In genomic region chr9:101495768-101496167, GRCm38 (mm10) we compare ENCODE assay signal across 13 mouse cellular contexts.
A peak's percentile ranks its signal among the peaks of the same experiment; 100 is the strongest.
DNase-seq lines count a peak whose midpoint lies in the region; ATAC-seq and TF ChIP-seq lines count a peak whose summit lies in the region.
"Had no signal": no experiment of that assay in that cellular context is flagged by ENCODE, and none has a peak within 500 bp of the region (broad histone marks: within the 10 kb centered on the region; RNA-seq: fewer than 3 reads in every experiment).

No protein-coding gene starts in this region.

- DNase-seq in midbrain, embryonic 14.5 days, result peak; percentile 46
- no peak for DNase-seq in midbrain, embryonic 10.5 days (ENCODE audit: low spot score)
- DNase-seq in layer of hippocampus, adult 8-10 months (ENCODE audit: low spot score in 2 of 2), result peak; percentile 24 to 36
- DNase-seq in right cerebral cortex, postnatal 4 days, result peak; percentile 15
- DNase-seq in gastrocnemius, adult 2 months, result no peak
- DNase-seq: embryo, embryonic 11 days; kidney, postnatal 36 days; lung, postnatal 36 days had no signal

- 42% methylated on average over 6 of the region's 6 CpGs for WGBS in forebrain, embryonic 13.5 days
- WGBS in forebrain, embryonic 12.5 days, result 67% methylated on average over 6 of the region's 6 CpGs
- WGBS in midbrain, embryonic 14.5 days, result 55% methylated on average over 6 of the region's 6 CpGs
- WGBS in midbrain, embryonic 10.5 days, result 89% methylated on average over 6 of the region's 6 CpGs

- intact Hi-C loops in gastrocnemius, adult 2 months (cut with DNase I), result no loop called here

- H3K9me3 ChIP-seq in forebrain, embryonic 13.5 days (replicated peaks), result no peaks in the 10 kb centered on the region
- H3K9me3 ChIP-seq in forebrain, embryonic 12.5 days, result no peaks in the 10 kb centered on the region
- H3K9me3 ChIP-seq in midbrain, embryonic 14.5 days (ENCODE audit: control insufficient read depth, low read length), result no peaks in the 10 kb centered on the region
- no peaks in the 10 kb centered on the region for H3K9me3 ChIP-seq in midbrain, embryonic 10.5 days (replicated peaks)
- H3K9me3 ChIP-seq: stomach, embryonic 15.5 days had no signal

- H3K4me2 ChIP-seq in forebrain, embryonic 13.5 days, result no peak overlapping the region
- no peak overlapping the region for H3K4me2 ChIP-seq in forebrain, embryonic 12.5 days
- H3K4me2 ChIP-seq in midbrain, embryonic 14.5 days (ENCODE audit: low read length), result no peak overlapping the region
- H3K4me2 ChIP-seq: heart, embryonic 11.5 days; stomach, embryonic 15.5 days had no signal

- H3K9ac ChIP-seq in forebrain, embryonic 13.5 days, result peak overlapping the region; percentile 35; the same call in 1 of the 2 replicates
- no peak overlapping the region for H3K9ac ChIP-seq in forebrain, embryonic 12.5 days
- no peak overlapping the region for H3K9ac ChIP-seq in midbrain, embryonic 14.5 days (replicated peaks; ENCODE audit: low read length)
- H3K9ac ChIP-seq: stomach, embryonic 15.5 days had no signal

- no peak for TF ChIP-seq CTCF in gastrocnemius, adult 2 months (IDR thresholded peaks at IDR 0.05)

- H3K4me3 ChIP-seq in forebrain, embryonic 13.5 days, result no peak overlapping the region
- no peak overlapping the region for H3K4me3 ChIP-seq in forebrain, embryonic 12.5 days (replicated peaks)
- no peak overlapping the region for H3K4me3 ChIP-seq in midbrain, embryonic 14.5 days (replicated peaks; ENCODE audit: low read depth, low read length)
- H3K4me3 ChIP-seq in midbrain, embryonic 10.5 days, result no peak overlapping the region
- H3K4me3 ChIP-seq in gastrocnemius, adult 2 months, result no peak overlapping the region
- H3K4me3 ChIP-seq: stomach, embryonic 15.5 days had no signal

- no peaks in the 10 kb centered on the region for H3K27me3 ChIP-seq in forebrain, embryonic 13.5 days
- no peaks in the 10 kb centered on the region for H3K27me3 ChIP-seq in forebrain, embryonic 12.5 days
- no peaks in the 10 kb centered on the region for H3K27me3 ChIP-seq in midbrain, embryonic 14.5 days (ENCODE audit: control insufficient read depth, insufficient read depth, low read length)
- no peaks in the 10 kb centered on the region for H3K27me3 ChIP-seq in midbrain, embryonic 10.5 days (ENCODE audit: low read depth, poor library complexity, severe bottlenecking)
- H3K27me3 ChIP-seq: stomach, embryonic 15.5 days had no signal

- H3K27ac ChIP-seq in forebrain, embryonic 13.5 days, result peak overlapping the region; percentile 28
- H3K27ac ChIP-seq in forebrain, embryonic 12.5 days, result no peak overlapping the region
- peak overlapping the region; percentile 53 for H3K27ac ChIP-seq in midbrain, embryonic 14.5 days (replicated peaks; ENCODE audit: low read depth, low read length)
- no peak overlapping the region for H3K27ac ChIP-seq in midbrain, embryonic 10.5 days (replicated peaks)
- H3K27ac ChIP-seq in gastrocnemius, adult 2 months, result no peak overlapping the region
- H3K27ac ChIP-seq: stomach, embryonic 15.5 days had no signal

- H3K4me1 ChIP-seq in forebrain, embryonic 13.5 days, result peaks cover 12% of the 10 kb centered on the region
- peaks cover 3% of the 10 kb centered on the region; the same call in 1 of the 2 replicates for H3K4me1 ChIP-seq in forebrain, embryonic 12.5 days
- H3K4me1 ChIP-seq in midbrain, embryonic 14.5 days (ENCODE audit: control insufficient read depth, insufficient read depth, low read length), result peaks cover 7% of the 10 kb centered on the region
- H3K4me1 ChIP-seq in midbrain, embryonic 10.5 days, result no peaks in the 10 kb centered on the region
- H3K4me1 ChIP-seq: stomach, embryonic 15.5 days had no signal

- no peak for ATAC-seq in forebrain, embryonic 13.5 days
- no peak for ATAC-seq in forebrain, embryonic 12.5 days (ENCODE audit: low FRiP score)
- no peak for ATAC-seq in midbrain, embryonic 14.5 days (ENCODE audit: low FRiP score, low TSS enrichment)
- ATAC-seq in erythroid progenitor cell, adult 5-6 weeks (replicated peaks; ENCODE audit: low FRiP score, poor library complexity, severe bottlenecking), result no peak

- no peaks in the 10 kb centered on the region for H3K36me3 ChIP-seq in forebrain, embryonic 13.5 days (ENCODE audit: poor library complexity, severe bottlenecking)
- H3K36me3 ChIP-seq in forebrain, embryonic 12.5 days (replicated peaks), result no peaks in the 10 kb centered on the region
- no peaks in the 10 kb centered on the region for H3K36me3 ChIP-seq in midbrain, embryonic 14.5 days (ENCODE audit: control insufficient read depth, insufficient read depth, low read length)
- H3K36me3 ChIP-seq in midbrain, embryonic 10.5 days, result no peaks in the 10 kb centered on the region
- H3K36me3 ChIP-seq: stomach, embryonic 15.5 days had no signal

Comparison
In these comparisons a context has a peak if more than half of its experiments do, and no peak if none do; other contexts are left out.
1. H3K27ac ChIP-seq: peak in forebrain, embryonic 13.5 days (single experiment) and midbrain, embryonic 14.5 days (single experiment); none in forebrain, embryonic 12.5 days (single experiment), midbrain, embryonic 10.5 days (single experiment) and gastrocnemius, adult 2 months (single experiment).
2. DNase-seq: peak in midbrain, embryonic 14.5 days (single experiment), layer of hippocampus, adult 8-10 months (2 of 2) and right cerebral cortex, postnatal 4 days (single experiment); none in midbrain, embryonic 10.5 days (single experiment) and gastrocnemius, adult 2 months (single experiment).